Mouse (Mus musculus) lung, embryonic 14.5 days (tissue): ENCODE data around the gene Tox4. TPM values are rescaled to one million over a fixed set of nuclear protein-coding genes. Genes with fewer than 3 reads are reported as not detected.

Source experiments
- ATAC-seq: fragments of 200-750 bp; cut with Nextera tagmentation; 2 replicates; pipeline ENCODE4 v1.8.0; 2017; ENCODE audit warnings: mild to moderate bottlenecking, moderate TSS enrichment, moderate library complexity; ENCODE audit not compliant: insufficient read depth
- DNase-seq: peaks from one replicate; pipeline ENCODE4 v3.0.0-alpha.2; 2015
- H3K27ac ChIP-seq: fragments of 300-500 bp; sonication (generic); 2 replicates; pipeline ENCODE4 v1.5.1; 2014; ENCODE audit warnings: low read depth, mild to moderate bottlenecking, moderate library complexity
- H3K27me3 ChIP-seq: fragments of 300-500 bp; sonication (generic); 2 replicates; pipeline ENCODE4 v1.6.1; 2014; ENCODE audit warnings: low read length, control low read depth; ENCODE audit not compliant: insufficient read depth
- H3K36me3 ChIP-seq: fragments of 300-500 bp; sonication (generic); 2 replicates; pipeline ENCODE4 v1.6.1; 2014; ENCODE audit warnings: control low read depth; ENCODE audit not compliant: insufficient read depth
- H3K4me1 ChIP-seq: fragments of 300-500 bp; sonication (generic); 2 replicates; pipeline ENCODE4 v1.6.1; 2014; ENCODE audit warnings: antibody characterized with exemption, control low read depth; ENCODE audit not compliant: insufficient read depth
- H3K4me2 ChIP-seq: fragments of 300-500 bp; sonication (generic); 2 replicates; pipeline ENCODE4 v1.6.1; 2014; ENCODE audit warnings: mild to moderate bottlenecking
- H3K4me3 ChIP-seq: fragments of 300-500 bp; sonication (generic); 2 replicates; pipeline ENCODE4 v1.5.1; 2014; ENCODE audit warnings: low read depth, low read length
- H3K9ac ChIP-seq: fragments of 300-500 bp; sonication (generic); 2 replicates; pipeline ENCODE4 v1.6.1; 2014
- H3K9me3 ChIP-seq: fragments of 300-500 bp; sonication (generic); 2 replicates; pipeline ENCODE4 v1.6.1; 2016; ENCODE audit warnings: low read depth, low read length, control low read depth
- CTCF ChIP-seq: IDR thresholded peaks from 2 replicates; pipeline ENCODE4 v1.5.1; 2016; ENCODE audit warnings: antibody characterized with exemption, low read depth
- WGBS: fragments of 180-500 bp; shearing (Covaris S2); extraction: QIAGEN DNeasy Blood & Tissue Kit; methylation state at CpG from one replicate; pipeline ENCODE4 v1.1.7; 2014; 5-methylcytosine and 5-hydroxymethylcytosine counted together
- polyA plus RNA-seq: library from polyadenylated mRNA; unstranded; fragments of >200 nt; fragmentation: Nextera tagmentation; extraction: Ambion mirVana; gene quantifications from 2 replicates; pipeline ENCODE4 v1.2.1, GENCODE M21; 2014

Tox4 gene
- polyA plus RNA-seq, 1 experiment from 2014 or later = 41.1 TPM

DNA sequence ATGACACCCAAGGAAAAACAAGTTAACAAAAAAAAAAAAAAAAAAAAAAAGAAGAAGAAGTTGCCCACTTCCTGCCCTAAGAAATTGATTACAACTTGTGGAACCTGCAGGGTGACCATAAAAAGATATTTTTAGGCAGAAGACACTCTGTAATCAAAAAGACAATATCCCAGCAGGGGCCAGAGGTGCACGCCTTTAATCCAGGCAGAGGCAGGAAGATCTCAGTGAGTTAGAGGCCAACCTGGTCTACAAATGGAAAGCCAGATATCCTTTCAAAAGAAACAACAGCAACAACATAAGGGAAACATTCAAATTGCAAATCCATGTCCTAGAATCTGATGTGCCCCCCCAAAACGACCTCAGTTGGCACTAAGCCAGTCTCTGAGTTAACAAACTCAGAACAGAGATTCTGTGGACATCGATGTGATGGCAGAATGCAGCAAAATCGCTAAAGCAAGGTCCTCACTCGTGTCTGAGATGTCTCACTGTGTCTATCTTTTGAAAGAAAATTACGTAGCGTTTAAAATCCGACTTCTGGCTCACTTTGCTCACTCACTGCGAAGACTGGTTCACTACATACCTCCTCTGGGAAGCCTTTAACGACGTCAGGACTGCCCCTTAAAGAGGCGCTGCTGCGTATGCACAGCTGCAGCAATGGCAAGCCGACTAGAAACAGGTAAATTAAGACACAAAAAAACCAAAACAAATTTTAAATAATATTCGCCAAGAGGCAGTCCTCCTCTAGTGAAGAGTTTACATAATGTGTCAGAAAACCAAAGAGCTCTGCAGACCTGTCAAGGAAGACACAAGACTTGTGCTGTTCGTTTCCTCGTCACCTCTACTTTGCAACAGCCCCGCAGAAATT lies 22.4 kb upstream of the Tox4 start:
- peak overlapping the region; percentile 79 for H3K9ac ChIP-seq
- H3K4me1 ChIP-seq = peaks cover 4% of the 10 kb centered on the region; the same call in 1 of the 2 replicates
- 6% methylated on average over 18 of the region's 18 CpGs for WGBS
- peak overlapping the region; percentile 92 for H3K27ac ChIP-seq
- H3K4me3 ChIP-seq = peak overlapping the region; percentile 72
- ATAC-seq (no peak), DNase-seq (peak; percentile 53)
- H3K9me3 ChIP-seq = no peaks in the 10 kb centered on the region
- no peak for TF ChIP-seq CTCF
- no peaks in the 10 kb centered on the region for H3K27me3 ChIP-seq
- H3K36me3 ChIP-seq = no peaks in the 10 kb centered on the region
- peak overlapping the region; percentile 90 for H3K4me2 ChIP-seq

DNA sequence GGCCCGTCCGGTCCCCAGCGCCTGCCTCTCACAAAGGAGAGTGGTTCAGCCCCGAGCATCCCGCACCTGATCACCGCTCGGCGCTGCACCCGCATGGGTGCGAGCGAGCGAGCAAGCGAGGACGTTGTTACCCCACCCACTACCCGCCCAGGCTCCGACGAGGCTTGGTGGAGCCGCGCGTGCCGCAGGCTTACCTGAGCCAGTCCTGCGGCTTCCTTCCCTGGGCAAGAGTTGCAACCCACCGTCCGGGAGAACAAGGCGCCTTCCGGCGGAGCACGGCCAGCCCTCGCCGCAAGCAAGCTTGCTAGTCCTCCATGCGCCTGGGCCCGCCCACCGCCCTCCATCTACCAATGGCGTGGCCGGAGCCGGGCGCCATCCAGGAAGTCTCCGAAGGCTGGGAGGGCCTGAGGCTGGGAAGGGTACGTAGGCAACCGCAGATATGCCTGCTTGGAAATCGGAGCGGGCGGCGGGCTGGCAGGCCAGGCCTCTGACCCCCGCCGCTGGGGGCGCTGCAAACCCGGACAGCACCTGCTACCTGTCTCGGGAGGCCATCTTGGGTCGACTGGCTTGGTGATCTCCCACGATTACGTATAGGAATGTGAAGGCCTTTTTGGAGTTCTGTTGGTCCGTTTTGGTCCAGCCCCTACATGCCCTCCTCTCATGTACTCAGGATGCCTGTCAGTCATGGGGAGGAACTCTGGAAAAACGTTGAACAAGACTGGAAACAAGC lies 21.3 kb upstream of the Tox4 start, which contains the start of gene Chd8:
Chd8 (minus strand) TSS at position 297 of the 730 bp plus-strand sequence.
- DNase-seq = peak; percentile 98
- ATAC-seq = peak; percentile 100
- under 1% methylated on average over 54 of the region's 54 CpGs for WGBS
- Histone ChIP-seq H3K36me3 (0 out of 2 replicates have a peak, but pooled peaks cover 7% of the 10 kb centered on the region), H3K27ac (peak within 1 kb of the TSS; percentile 92), H3K9me3 (no peaks in the 10 kb centered on the region), H3K4me2 (peak within 1 kb of the TSS; percentile 90), H3K4me1 (peaks cover 4% of the 10 kb centered on the region; the same call in 1 of the 2 replicates), H3K9ac (peak within 1 kb of the TSS; percentile 79), H3K4me3 (peak within 1 kb of the TSS; percentile 72), H3K27me3 (no peaks in the 10 kb centered on the region)
- peak; percentile 84 for TF ChIP-seq CTCF

DNA sequence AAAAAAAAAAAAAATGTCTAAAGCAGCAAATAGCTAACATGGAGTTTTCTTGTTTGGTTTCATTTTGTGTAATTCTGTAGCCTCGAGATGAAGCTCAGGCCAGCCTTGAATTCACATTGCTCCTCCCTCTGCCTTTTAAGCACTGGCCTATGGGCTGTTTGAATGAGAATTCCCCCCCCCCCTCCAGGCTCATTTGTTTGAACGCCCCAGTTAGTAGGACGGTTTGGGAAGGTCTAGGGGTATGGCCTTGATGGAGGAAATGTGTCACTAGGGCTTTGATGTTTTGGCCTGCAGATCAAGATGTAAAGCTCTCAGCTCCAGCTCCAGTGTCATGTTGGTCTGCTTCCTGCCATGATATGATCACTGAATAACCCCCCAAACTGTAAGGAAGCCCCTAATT lies 6.2 kb upstream of the Tox4 start:
- Histone ChIP-seq H3K4me3 (no peak overlapping the region), H3K4me2 (no peak overlapping the region), H3K9ac (no peak overlapping the region), H3K27ac (no peak overlapping the region), H3K9me3 (no peaks in the 10 kb centered on the region), H3K27me3 (no peaks in the 10 kb centered on the region), H3K36me3 (peaks cover 14% of the 10 kb centered on the region; the same call in 1 of the 2 replicates), H3K4me1 (no peaks in the 10 kb centered on the region)
- ATAC-seq = no peak
- DNase-seq = no peak
- TF ChIP-seq CTCF = no peak
- 61% methylated on average over 3 of the region's 3 CpGs for WGBS

DNA sequence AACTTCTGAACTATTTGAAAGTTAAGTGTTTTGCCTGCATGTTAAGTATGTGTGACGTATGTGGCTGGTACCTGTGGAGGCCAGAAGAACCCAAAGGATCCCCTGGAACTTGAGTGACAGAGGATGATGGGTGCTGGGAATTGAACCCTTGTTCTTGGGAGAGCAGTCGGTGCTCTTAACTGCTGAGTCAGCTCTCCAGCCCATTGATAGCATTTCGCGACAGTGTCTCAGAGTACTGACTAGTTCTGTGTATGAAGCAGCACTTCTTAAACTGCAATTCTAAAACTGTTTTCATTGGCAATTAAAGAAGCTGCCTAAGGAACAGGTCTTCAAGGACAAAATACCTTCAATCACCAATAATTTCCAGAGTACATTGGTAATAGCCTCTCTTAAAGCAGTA lies 1.7 kb upstream of the Tox4 start:
- 85% methylated on average over 4 of the region's 4 CpGs for WGBS
- Histone ChIP-seq H3K4me3 (no peak overlapping the region), H3K27me3 (no peaks in the 10 kb centered on the region), H3K36me3 (peaks cover 8% of the 10 kb centered on the region; the same call in 1 of the 2 replicates), H3K27ac (no peak overlapping the region), H3K9me3 (no peaks in the 10 kb centered on the region), H3K4me1 (no peaks in the 10 kb centered on the region), H3K4me2 (no peak overlapping the region), H3K9ac (no peak overlapping the region)
- DNase-seq (no peak), ATAC-seq (no peak)
- TF ChIP-seq CTCF = no peak

DNA sequence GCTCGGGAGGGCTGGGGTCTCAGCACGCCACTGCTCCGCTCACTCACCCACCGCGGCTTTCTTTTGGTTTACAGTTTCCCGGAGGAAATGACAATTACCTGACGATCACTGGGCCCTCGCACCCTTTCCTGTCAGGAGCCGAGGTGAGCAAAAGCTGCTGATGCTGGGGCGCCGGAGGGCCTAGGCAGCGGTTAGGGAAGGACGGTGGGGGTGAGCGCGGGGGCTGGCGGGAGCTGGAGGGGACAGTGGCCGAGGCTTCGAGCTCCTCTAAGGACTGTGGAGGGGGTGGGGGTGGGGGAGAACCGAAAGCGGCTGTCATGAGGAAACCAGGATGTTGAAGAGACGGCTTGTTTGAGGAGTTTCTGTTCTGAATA lies 788 bp downstream of the Tox4 start:
- no peaks in the 10 kb centered on the region for H3K4me1 ChIP-seq
- H3K4me3 ChIP-seq = peak overlapping the region; percentile 85
- H3K4me2 ChIP-seq = peak overlapping the region; percentile 71
- DNase-seq (peak; percentile 15), ATAC-seq (peak; percentile 32)
- H3K9me3 ChIP-seq = no peaks in the 10 kb centered on the region
- H3K27ac ChIP-seq = peak overlapping the region; percentile 72
- under 1% methylated on average over 21 of the region's 21 CpGs for WGBS
- no peaks in the 10 kb centered on the region for H3K27me3 ChIP-seq
- TF ChIP-seq CTCF = no peak
- H3K36me3 ChIP-seq = peaks cover under 1% of the 10 kb centered on the region; the same call in 1 of the 2 replicates
- H3K9ac ChIP-seq = peak overlapping the region; percentile 83

DNA sequence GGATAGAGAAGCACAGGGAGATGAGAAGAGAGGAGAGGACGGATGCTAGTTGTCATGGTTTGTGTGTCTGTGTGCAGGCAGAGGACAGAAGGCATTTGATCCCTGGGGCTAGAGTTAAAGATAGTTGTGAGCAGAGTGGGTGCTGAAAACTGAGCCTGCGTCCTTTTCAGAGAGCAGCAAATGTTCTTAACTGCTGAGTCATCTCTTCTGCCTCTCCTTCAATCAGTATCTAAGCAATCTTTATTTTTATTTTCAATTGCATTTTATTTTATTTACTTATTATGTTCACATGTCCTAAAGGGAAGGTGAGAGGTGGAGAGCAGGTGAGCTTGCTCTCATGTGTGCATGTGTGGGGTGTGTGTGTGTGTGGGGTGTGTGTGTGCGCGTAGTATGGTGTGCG lies 4.7 kb downstream of the Tox4 start:
- no peak for TF ChIP-seq CTCF
- DNase-seq (no peak), ATAC-seq (no peak)
- Histone ChIP-seq H3K4me2 (no peak overlapping the region), H3K4me3 (no peak overlapping the region), H3K36me3 (peaks cover 34% of the 10 kb centered on the region), H3K27ac (no peak overlapping the region), H3K9ac (no peak overlapping the region), H3K4me1 (no peaks in the 10 kb centered on the region), H3K27me3 (no peaks in the 10 kb centered on the region), H3K9me3 (no peaks in the 10 kb centered on the region)
- 96% methylated on average over 5 of the region's 5 CpGs for WGBS

DNA sequence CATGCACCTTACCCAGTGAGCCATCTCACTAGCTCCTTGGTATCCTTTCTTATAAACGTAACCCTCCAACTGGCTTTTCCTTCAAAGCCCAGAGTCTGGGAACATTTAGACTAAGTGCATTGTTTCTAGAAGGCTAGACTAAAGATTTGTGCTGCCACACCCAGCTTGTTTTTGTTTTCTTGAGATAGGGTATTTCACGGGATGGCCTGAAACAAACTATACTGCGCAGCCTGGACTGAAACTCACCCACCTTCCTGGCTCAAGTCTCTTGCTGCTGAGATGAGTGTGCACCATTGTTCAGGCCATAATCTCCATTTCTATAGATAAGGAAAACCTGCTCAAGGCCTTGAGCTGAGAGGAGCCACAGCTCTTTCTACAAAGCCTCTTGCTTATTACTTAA lies 5.2 kb downstream of the Tox4 start:
- TF ChIP-seq CTCF = no peak
- no peak overlapping the region for H3K4me2 ChIP-seq
- 89% methylated on average over 3 of the region's 3 CpGs for WGBS
- peaks cover 37% of the 10 kb centered on the region for H3K36me3 ChIP-seq
- H3K9ac ChIP-seq = no peak overlapping the region
- H3K9me3 ChIP-seq = no peaks in the 10 kb centered on the region
- no peak overlapping the region for H3K27ac ChIP-seq
- no peak for DNase-seq
- H3K4me1 ChIP-seq = no peaks in the 10 kb centered on the region
- H3K27me3 ChIP-seq = no peaks in the 10 kb centered on the region
- ATAC-seq = no peak
- no peak overlapping the region for H3K4me3 ChIP-seq
